Mouse (Mus musculus) testis, adult 10 weeks (tissue): ENCODE measurements around the gene Ceacam14. TPM values are rescaled to one million over a fixed set of nuclear protein-coding genes. Genes with fewer than 3 reads are reported as not detected.

Experiments
- polyA plus RNA-seq: library from polyadenylated mRNA; stranded (reverse); fragments of 350-450 nt; fragmentation: Illumina TruSeq; extraction: RNeasy Lipid Tissue Mini Kit (QIAGEN cat#74804); gene quantifications from one replicate; pipeline ENCODE4 v1.2.3, GENCODE M21; 2014; ENCODE audit warnings: low read depth, low replicate concordance

Ceacam14 gene
- not detected for polyA plus RNA-seq

GRCm38 (mm10) chr7:17812333-17812732 is at the start of gene Ceacam14:
TSS of gene Ceacam14 (plus strand) at chr7:17812633.

Other genes with a start within 250 kb of the Ceacam14 start
- not detected for gene Ceacam5, start 99.4 kb upstream of the Ceacam14 start, polyA plus RNA-seq
- gene Gm5155, start 59.1 kb downstream of the Ceacam14 start, polyA plus RNA-seq, result not detected
- gene Ceacam11, start 159.5 kb downstream of the Ceacam14 start, polyA plus RNA-seq, result not detected
- gene Ceacam13, start 197.3 kb downstream of the Ceacam14 start, polyA plus RNA-seq, result not detected